Mouse (Mus musculus) embryo, embryonic 11 days (tissue): ENCODE results near the gene Mtrr.

ENCODE experiments used
- DNase-seq: peaks from one replicate; pipeline ENCODE4 v3.0.0-alpha.2; 2015

Mtrr gene

GRCm38 (mm10) chr13:68568110-68568509, 13.8 kb downstream of the Mtrr start:
- no peak for DNase-seq

GRCm38 (mm10) chr13:68553391-68553790, 28.6 kb downstream of the Mtrr start:
- peak; percentile 36 for DNase-seq
